Mouse (Mus musculus): ENCODE measurements around the gene Etv6.

DNA sequence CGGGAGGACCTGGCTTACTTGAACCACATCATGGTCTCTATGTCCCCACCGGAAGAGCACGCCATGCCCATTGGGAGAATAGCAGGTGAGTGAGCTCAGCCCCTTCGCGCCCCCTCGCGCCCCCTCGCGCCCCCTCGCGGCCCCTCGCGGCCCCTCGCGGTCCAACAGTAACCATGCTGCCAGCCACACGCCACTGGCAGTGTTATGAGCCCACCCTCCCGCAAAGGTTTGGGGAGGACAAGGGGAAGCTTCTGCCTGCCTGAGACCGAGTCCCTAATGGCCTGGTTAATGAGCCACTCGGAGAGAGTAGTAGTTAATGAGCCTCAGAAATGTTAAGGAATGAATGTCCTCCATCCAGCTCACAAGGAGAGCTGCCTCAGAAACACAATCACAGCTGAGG is 213.2 kb downstream of the Etv6 start:
- TF ChIP-seq CTCF (IDR thresholded peaks at IDR 0.05; ENCODE audit: extremely low read depth, insufficient read length, insufficient replicate concordance, low read depth, low read length): no peak
- no peak for TF ChIP-seq POLR2A (IDR thresholded peaks at IDR 0.05; ENCODE audit: low read depth, low read length)
